Mouse (Mus musculus): Measurements from ENCODE around the gene Mmp9. TPM values are rescaled to one million over a fixed set of nuclear protein-coding genes. Genes with fewer than 3 reads are reported as not detected.

Mmp9 gene
- polyA plus RNA-seq, 1 experiment = 29.1 TPM

- 44% methylated on average over 5 of the region's 5 CpGs for WGBS
- Histone ChIP-seq H3K4me1 (replicated peaks; ENCODE audit: control insufficient read depth, insufficient read depth, low read length) (no peaks in the 10 kb centered on the region), H3K27me3 (ENCODE audit: control insufficient read depth, insufficient read depth, low read length) (peaks cover 13% of the 10 kb centered on the region; the same call in 1 of the 2 replicates), H3K4me3 (ENCODE audit: control insufficient read depth, insufficient read depth, low read length) (no peak overlapping the region), H3K36me3 (ENCODE audit: control insufficient read depth, insufficient read depth, low read length) (no peaks in the 10 kb centered on the region), H3K27ac (ENCODE audit: control insufficient read depth, insufficient read depth, low read length) (no peak overlapping the region)
- TF ChIP-seq POLR2A (IDR thresholded peaks at IDR 0.05; ENCODE audit: control insufficient read depth, extremely low read depth, insufficient read depth, low read length, poor library complexity) = no peak
- TF ChIP-seq CTCF (IDR thresholded peaks at IDR 0.05; ENCODE audit: borderline replicate concordance, control insufficient read depth, extremely low read depth, insufficient read depth, low read length, poor library complexity) = no peak
- DNase-seq = no peak
These were observed 32.1 kb downstream of the Mmp9 start for GRCm38 (mm10) chr2:164972646-164973045.

GRCm38 (mm10) chr2:164975611-164976010, 35.0 kb downstream of the Mmp9 start:
- H3K4me3 ChIP-seq (ENCODE audit: control insufficient read depth, insufficient read depth, low read length) = no peak overlapping the region
- WGBS = 52% methylated on average over 6 of the region's 6 CpGs
- no peak for DNase-seq
- H3K36me3 ChIP-seq (ENCODE audit: control insufficient read depth, insufficient read depth, low read length) = no peaks in the 10 kb centered on the region
- H3K4me1 ChIP-seq (replicated peaks; ENCODE audit: control insufficient read depth, insufficient read depth, low read length) = no peaks in the 10 kb centered on the region
- H3K27me3 ChIP-seq (ENCODE audit: control insufficient read depth, insufficient read depth, low read length) = no peaks in the 10 kb centered on the region; the same call in 1 of the 2 replicates
- no peak overlapping the region for H3K27ac ChIP-seq (ENCODE audit: control insufficient read depth, insufficient read depth, low read length)
- TF ChIP-seq POLR2A (IDR thresholded peaks at IDR 0.05; ENCODE audit: control insufficient read depth, extremely low read depth, insufficient read depth, low read length, poor library complexity) = no peak

DNA sequence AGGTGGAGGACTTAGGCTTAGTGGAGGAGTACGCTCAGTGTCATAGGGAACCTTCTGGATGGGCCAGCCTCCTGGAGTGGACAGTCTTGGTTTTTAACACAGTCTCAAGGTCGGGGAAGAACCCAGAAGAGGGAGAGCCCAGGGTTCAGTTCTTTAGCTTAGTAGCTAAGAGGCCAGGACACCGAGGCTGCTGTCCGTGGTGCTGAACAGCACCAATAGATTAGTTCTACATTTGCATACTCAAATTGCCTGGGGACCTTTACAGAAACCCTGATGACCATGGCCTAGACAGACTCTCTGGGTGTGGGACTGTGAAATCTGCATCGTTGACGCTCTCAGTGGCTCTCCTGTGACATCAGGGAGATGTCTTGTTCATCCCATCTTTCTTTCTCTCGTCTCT, 39.2 kb downstream of the Mmp9 start:
- DNase-seq = peak; percentile 40
- Histone ChIP-seq H3K27ac (ENCODE audit: control insufficient read depth, insufficient read depth, low read length) (no peak overlapping the region), H3K27me3 (ENCODE audit: control insufficient read depth, insufficient read depth, low read length) (no peaks in the 10 kb centered on the region), H3K4me1 (replicated peaks; ENCODE audit: control insufficient read depth, insufficient read depth, low read length) (no peaks in the 10 kb centered on the region), H3K4me3 (ENCODE audit: control insufficient read depth, insufficient read depth, low read length) (no peak overlapping the region), H3K36me3 (ENCODE audit: control insufficient read depth, insufficient read depth, low read length) (no peaks in the 10 kb centered on the region)
- WGBS = 32% methylated on average over 7 of the region's 7 CpGs
- no peak for TF ChIP-seq POLR2A (IDR thresholded peaks at IDR 0.05; ENCODE audit: control insufficient read depth, extremely low read depth, insufficient read depth, low read length, poor library complexity)
- TF ChIP-seq CTCF (IDR thresholded peaks at IDR 0.05; ENCODE audit: borderline replicate concordance, control insufficient read depth, extremely low read depth, insufficient read depth, low read length, poor library complexity) = no peak

DNA sequence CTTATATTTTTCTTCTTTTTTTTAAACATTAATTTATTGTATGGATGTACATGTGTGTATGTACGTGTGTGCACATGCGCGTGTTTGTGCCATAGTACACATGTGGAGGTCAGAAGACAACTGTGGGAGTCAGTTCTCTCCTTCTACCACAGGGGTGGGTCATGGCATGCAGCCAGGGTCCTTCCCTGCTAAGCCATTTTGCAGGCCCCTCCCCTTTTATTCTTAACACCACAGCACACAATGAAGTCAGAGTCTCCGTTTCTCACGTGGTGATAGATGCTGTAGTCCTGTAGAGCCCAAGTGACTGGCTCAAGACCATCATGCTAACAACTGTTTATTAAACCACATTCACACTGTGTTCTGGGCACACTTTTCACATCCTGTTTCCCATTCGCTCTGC, 45.4 kb downstream of the Mmp9 start:
- Histone ChIP-seq H3K27ac (ENCODE audit: control insufficient read depth, insufficient read depth, low read length) (no peak overlapping the region), H3K36me3 (ENCODE audit: control insufficient read depth, insufficient read depth, low read length) (no peaks in the 10 kb centered on the region), H3K4me3 (ENCODE audit: control insufficient read depth, insufficient read depth, low read length) (no peak overlapping the region), H3K4me1 (replicated peaks; ENCODE audit: control insufficient read depth, insufficient read depth, low read length) (no peaks in the 10 kb centered on the region), H3K27me3 (ENCODE audit: control insufficient read depth, insufficient read depth, low read length) (no peaks in the 10 kb centered on the region)
- TF ChIP-seq POLR2A (IDR thresholded peaks at IDR 0.05; ENCODE audit: control insufficient read depth, extremely low read depth, insufficient read depth, low read length, poor library complexity) = no peak
- TF ChIP-seq CTCF (IDR thresholded peaks at IDR 0.05; ENCODE audit: borderline replicate concordance, control insufficient read depth, extremely low read depth, insufficient read depth, low read length, poor library complexity) = no peak
- 84% methylated on average over 6 of the region's 6 CpGs for WGBS
- no peak for DNase-seq

GRCm38 (mm10) chr2:164986371-164987027, 45.9 kb downstream of the Mmp9 start:
- WGBS = 88% methylated on average over 14 of the region's 14 CpGs
- Histone ChIP-seq H3K27ac (ENCODE audit: control insufficient read depth, insufficient read depth, low read length) (no peak overlapping the region), H3K4me1 (replicated peaks; ENCODE audit: control insufficient read depth, insufficient read depth, low read length) (no peaks in the 10 kb centered on the region), H3K4me3 (ENCODE audit: control insufficient read depth, insufficient read depth, low read length) (no peak overlapping the region), H3K36me3 (ENCODE audit: control insufficient read depth, insufficient read depth, low read length) (no peaks in the 10 kb centered on the region), H3K27me3 (ENCODE audit: control insufficient read depth, insufficient read depth, low read length) (no peaks in the 10 kb centered on the region)
- DNase-seq = no peak
- TF ChIP-seq CTCF (IDR thresholded peaks at IDR 0.05; ENCODE audit: borderline replicate concordance, control insufficient read depth, extremely low read depth, insufficient read depth, low read length, poor library complexity) (no peak), POLR2A (IDR thresholded peaks at IDR 0.05; ENCODE audit: control insufficient read depth, extremely low read depth, insufficient read depth, low read length, poor library complexity) (no peak)

DNA sequence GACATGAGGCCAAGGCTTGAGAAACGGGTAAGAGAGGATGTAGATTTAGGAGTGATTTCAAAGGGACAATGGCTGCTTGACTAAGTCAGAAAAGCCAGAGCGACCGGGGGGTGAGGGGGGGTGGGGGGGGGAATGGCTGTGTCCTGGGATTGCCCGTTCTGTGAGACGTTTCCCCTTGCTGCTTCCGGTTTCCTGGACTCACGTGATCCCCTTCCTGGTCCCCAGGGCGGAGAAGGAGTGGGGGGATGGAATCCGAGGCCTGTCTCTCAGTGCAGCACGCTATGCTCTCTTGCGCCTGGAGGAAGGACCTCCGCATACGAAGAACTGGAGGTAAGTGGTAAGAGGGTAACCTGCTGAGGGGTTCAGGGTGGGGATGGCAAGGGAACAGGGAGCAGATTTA, 48.2 kb downstream of the Mmp9 start:
- no peaks in the 10 kb centered on the region for H3K4me1 ChIP-seq (replicated peaks; ENCODE audit: control insufficient read depth, insufficient read depth, low read length)
- H3K36me3 ChIP-seq (ENCODE audit: control insufficient read depth, insufficient read depth, low read length) = no peaks in the 10 kb centered on the region
- no peak for DNase-seq
- H3K27me3 ChIP-seq (ENCODE audit: control insufficient read depth, insufficient read depth, low read length) = no peaks in the 10 kb centered on the region
- no peak overlapping the region for H3K4me3 ChIP-seq (ENCODE audit: control insufficient read depth, insufficient read depth, low read length)
- no peak overlapping the region for H3K27ac ChIP-seq (ENCODE audit: control insufficient read depth, insufficient read depth, low read length)
- TF ChIP-seq POLR2A (IDR thresholded peaks at IDR 0.05; ENCODE audit: control insufficient read depth, extremely low read depth, insufficient read depth, low read length, poor library complexity) (no peak), CTCF (IDR thresholded peaks at IDR 0.05; ENCODE audit: borderline replicate concordance, control insufficient read depth, extremely low read depth, insufficient read depth, low read length, poor library complexity) (no peak)
- 49% methylated on average over 13 of the region's 13 CpGs for whole genome bisulfite sequencing

DNA sequence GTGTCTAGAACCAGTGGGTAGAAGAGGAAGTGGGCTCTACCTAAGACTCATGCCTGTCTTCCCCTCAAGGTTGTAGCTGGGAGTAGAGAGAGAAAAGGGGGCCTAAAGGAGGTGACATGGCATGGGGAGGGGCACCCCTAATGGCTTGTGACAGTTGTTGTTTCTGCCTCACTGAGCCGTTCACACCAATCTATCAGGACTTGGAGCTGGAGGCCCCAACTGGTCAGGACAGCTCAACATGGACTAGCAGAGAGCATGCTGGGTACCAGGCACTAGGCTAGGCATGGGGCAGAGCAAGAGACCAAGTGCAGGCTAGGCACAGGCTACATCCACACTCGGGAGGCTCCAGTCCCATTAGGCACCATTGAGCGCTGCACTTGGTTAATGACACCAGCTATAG, 50.5 kb downstream of the Mmp9 start:
- Histone ChIP-seq H3K27me3 (ENCODE audit: control insufficient read depth, insufficient read depth, low read length) (no peaks in the 10 kb centered on the region), H3K4me3 (ENCODE audit: control insufficient read depth, insufficient read depth, low read length) (no peak overlapping the region), H3K4me1 (replicated peaks; ENCODE audit: control insufficient read depth, insufficient read depth, low read length) (no peaks in the 10 kb centered on the region), H3K36me3 (ENCODE audit: control insufficient read depth, insufficient read depth, low read length) (no peaks in the 10 kb centered on the region), H3K27ac (ENCODE audit: control insufficient read depth, insufficient read depth, low read length) (no peak overlapping the region)
- TF ChIP-seq CTCF (IDR thresholded peaks at IDR 0.05; ENCODE audit: borderline replicate concordance, control insufficient read depth, extremely low read depth, insufficient read depth, low read length, poor library complexity) = no peak
- no peak for TF ChIP-seq POLR2A (IDR thresholded peaks at IDR 0.05; ENCODE audit: control insufficient read depth, extremely low read depth, insufficient read depth, low read length, poor library complexity)
- DNase-seq = no peak
- WGBS = 79% methylated on average over 3 of the region's 3 CpGs
